Mouse (Mus musculus) testis, postnatal 10 days (tissue): ENCODE measurements around the gene Pax8.

Experiments
- DNase-seq: peaks from one replicate; pipeline ENCODE4 v3.0.0; 2021; ENCODE audit warnings: low spot score

Pax8 gene

DNA sequence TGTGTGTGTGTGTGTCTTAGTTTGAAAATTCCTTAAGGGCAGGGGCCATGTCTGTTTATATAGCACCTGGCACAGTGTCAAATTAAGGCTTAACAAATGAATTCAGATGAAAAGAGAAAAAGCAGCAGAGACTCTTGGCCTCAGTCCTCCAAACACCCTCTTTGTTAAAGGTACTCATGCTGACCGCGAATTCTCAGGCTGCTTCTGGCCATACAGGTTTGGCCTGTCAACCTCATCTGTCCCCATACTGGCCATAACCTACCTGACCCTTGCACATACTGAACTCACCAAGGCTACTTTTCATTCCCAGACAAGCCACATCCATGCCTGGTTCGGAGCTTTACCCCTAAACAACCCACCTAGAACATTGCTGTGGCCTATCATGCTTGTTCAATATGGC is 62.2 kb downstream of the Pax8 start:
- DNase-seq: no peak

DNA sequence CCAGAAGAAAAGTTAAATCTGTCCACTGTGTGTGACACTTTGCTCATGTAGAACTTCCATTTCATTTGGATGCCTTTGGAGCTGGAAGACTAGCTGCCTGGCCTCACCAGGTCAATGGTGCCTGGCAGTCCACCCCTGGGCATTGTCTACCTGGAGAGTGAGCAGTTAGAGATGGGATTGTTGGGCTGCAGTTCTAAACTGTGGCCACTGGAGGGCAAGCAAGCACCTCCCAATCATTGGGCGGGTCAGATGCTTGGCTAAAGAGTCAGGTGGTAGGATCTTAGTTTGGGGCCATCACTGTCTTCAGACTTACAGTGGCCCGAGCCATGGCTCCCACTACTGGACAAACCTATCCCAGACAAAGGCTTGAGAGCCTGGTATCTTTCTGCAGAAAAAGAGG is 66.2 kb downstream of the Pax8 start:
- DNase-seq: peak; percentile 83

DNA sequence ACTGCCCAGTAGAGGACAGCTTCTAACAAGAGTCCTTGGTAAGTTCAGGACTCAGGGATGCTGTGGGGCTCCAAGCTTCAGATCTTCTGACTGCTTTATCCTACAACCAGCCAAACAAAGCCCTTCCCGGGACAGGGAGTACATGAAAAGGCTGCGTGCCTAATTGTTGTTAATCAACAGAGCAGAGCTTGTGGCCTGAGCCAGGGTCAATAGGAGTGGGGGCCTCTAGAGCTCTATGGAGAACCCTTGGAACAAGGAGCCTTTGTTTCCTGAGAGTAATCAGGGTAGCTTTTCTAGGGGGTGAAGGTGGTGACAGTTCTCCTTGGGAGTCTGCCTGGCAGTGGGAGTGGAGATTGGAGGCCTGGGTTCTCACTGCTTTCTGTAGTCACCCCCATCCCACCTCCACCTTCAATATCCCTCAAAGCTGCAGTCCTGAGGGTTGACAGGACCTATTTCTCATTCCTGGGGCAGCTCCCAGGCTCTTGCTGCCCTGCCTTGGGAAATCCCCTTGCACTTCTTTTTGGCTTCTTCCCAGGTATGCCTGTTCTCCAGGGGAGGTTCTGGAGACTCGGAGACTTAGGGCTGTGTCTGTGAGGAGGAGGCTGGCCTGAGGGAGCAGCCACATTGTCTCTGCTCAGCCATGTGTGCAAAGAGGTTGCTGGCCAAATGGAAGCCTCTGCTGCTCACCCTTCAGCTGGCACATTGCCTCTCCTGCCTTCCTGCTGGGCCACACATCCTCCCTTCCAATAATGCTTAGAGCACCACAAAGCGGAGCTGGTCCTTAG is 67.5 kb downstream of the Pax8 start:
- DNase-seq: peak; percentile 50

DNA sequence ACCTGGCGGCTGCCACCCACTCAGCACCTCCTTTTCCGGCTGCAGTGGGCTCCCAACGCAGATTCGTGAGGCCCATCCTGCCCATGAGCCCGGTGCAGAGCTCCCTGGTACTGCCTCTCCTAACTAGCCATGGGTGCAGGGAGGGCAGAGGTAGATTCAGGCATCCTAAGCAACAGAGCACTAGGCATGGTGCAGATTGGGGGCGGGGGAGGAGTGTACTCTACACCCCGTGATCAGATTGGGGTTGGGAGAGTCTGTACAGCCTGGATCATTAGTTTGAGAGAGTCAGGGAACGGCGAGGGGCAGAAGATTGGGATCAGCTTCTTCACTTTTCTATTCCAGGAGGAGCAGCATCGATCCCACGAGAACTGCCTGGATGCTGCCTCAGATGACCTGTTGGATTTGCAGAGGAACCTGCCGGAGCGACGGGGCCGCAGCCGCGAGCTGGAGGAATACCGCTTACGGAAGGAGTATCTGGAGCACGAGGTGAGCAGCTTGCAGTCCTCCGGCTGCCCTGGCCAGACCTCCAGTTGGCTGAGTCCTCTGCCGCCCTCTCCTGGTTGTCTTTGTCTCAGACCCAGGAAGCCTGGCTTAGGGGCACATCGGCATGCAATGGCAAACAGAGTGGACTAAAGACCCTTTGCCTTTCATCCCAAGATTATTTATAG is 69.9 kb downstream of the Pax8 start:
- peak; percentile 89 for DNase-seq

DNA sequence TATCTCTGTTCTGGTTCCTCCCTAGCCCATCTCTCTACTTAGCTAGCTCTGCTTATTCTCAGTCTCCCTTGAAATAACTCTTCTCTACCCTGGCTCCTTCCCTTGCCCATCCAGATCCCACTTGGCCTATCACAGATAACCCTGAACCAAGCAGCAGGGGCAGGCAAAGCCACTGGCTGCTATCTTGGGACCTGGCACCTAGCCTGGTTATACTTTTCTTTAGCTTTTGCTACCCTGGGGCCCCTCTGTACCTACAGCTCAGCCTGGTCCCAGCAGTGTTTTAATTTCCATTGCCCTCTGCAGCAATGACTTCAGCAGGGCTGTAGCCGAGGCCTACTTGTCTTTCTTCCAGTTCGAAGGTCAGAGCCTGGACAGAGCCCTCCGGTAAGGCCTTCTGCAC is 74.7 kb downstream of the Pax8 start:
- no peak for DNase-seq

DNA sequence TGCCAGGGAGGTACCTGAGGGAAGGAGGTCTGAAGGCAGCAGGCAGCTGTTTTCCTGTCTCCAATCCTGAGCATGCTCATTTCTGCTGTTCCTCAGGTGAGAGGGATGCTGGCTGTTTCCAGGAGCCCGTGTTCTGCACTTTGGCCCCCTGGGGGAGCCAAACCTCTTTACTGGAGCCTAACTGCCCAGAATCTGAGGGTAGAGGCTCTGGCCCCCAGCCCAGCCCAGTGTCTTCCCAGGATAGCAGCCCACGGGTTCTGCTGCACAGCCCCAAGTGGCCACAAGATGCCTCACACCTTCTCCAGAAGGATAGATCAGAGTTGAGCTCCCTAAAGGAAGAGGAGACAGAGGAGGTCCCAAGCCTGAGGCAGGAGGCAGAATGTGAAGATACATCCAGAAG is 78.3 kb downstream of the Pax8 start:
- no peak for DNase-seq

DNA sequence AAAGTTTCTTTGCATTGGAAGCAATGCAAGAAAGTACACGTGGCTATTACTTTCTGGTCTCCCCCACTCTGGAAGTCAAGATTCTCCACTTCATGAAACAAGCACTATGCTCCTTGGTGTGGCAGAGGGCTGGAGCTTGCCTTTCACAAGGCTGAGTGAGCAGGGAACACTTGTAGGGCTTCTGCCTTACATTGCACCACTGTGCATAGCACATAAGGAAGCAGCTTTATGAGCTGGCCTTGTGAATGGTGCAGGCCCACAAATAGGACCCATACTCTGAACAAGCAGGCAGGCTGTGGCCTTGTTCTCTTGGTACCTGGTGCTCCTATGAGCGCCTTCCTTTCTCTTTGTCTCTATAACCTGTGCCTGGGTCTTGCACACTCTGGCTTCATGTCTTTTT is 82.1 kb downstream of the Pax8 start:
- DNase-seq: peak; percentile 13

DNA sequence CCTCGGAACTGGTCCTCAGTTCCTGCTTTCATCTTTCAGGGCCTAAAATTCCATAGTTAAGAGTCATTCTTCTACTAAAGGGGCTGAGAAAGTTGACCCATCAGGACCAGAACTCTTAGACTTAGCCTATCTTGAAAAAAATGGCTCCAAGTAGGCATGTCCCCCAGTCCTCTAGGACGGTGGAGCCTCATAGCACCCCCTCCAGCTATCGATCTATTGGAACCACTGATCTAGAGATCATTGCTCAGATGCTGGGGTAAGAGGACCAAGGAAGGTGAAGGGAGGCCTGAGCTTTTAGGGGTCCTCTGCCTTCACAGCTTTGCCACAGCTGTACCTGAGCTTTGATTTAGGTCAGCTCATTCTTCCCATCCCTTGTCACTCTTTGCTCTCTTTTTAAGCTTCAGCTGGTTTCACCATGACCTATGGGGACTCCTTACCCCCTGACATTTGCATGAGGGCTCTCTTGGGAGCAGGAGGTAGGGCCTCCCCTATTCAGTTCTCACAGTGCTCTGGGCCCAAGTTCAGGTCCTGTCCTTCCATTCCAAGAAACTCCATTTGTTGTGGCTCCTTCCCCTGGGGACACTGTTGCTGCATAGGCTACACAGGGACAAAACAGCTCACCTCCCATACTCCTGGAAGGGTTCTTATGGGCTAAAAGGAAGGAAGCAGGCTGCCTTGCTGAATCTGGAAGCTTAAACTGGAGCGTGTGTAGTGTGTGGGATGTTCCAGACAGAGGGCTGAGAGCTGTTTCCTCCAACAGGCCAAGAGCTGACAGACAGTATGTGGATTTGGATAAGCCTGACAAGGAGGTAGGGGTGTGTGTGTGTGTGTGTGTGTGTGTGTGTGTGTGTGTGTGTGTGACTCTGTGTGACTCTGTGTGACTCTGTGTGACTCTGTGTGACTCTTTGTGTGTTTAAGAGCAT is 87.8 kb downstream of the Pax8 start:
- peak; percentile 27 for DNase-seq

DNA sequence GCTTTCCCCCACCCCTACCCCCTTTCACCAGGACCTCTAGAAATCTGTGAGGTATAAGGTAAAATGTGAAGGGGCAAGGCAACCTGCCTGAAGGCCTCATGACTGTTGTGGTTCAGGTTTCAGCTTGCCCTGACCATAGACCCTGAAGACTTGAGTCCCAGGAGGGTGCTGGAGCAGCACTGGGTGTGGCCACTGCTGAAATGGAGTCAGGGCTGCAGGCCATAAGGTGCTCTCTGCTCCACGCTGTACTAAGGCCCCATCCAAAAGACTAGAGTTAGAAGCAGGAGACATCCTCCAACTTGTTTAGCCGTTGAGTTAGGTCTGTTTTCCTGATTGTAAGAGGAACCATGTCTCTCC is 88.5 kb downstream of the Pax8 start:
- DNase-seq: no peak

DNA sequence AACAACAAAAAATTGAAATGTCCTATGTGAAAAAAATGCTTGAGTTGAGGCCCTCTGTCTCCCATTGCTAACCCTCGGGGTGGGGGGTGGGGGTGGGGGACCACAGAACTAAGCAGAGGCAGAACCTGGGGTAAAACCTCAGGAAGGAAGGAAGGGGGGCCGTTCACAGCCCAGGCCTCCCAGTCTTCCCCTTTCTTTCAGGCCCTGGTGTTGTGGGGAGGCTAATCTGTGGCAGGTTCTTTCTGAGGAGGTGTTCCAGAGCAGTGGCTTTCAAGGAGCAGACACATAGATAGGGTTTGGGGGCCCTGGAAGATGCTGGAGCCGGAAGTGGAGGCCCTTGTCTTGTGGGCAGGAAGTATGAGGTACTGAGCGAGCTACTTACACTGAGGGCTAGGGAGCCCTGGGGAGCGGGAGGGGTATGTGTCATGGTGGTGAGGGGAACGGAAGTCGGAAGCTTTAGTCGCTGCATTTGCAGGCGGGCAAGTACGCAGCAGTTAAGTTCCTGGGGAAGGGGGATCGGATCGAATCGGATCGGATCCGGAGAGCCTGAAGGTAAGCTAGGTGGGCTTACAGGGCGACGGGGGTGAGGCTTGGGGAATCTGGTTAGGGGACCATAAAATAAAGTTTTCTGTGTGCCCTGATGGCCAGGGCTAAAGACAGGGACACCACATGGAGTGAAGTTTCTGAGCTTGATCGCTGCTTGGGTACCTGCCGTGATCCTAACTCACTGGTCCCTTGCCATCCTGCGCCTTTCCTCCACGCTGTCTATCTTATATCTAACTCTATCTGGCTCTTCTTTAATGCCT is 89.0 kb downstream of the Pax8 start:
- DNase-seq: no peak

DNA sequence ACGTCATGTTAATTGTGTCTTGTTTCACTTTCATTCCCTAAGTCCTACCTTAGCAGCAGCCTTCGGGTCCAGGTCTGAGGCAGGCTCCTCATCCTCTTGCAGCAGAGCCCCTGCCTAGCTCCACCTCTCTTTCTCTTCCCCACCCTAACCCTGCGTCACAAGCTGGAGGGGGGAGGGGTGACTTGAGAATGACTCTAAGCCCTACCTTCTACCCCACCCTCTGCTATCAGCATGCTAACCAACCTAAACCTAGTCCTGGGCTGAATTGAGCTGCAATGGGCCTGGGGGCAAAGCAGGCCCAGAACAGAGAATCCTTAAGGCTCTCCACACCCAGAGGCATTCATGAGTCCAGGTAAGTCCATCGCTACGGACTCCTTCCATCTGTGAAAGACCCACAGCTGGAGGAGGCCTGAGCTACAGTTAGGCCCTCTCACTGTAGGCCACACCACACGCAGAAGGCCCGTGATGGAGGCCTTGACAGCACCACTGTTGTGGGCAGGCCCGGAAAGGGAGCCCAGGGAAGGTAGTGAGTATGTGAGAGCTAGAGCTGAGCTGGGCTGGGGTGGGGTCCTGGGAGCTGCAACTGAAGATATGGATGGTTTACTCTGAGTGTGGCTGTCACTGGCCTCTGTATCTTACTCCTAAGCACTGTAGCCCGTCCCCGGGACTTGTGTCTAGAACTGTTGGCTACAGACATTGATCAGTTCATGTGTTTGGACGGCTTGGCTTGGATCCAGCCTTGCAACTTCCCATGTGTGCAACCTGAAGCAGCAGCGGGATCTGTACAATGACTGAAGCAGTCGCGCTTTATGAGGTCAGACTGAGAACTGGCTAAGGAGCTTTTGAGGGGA is 90.1 kb downstream of the Pax8 start:
- no peak for DNase-seq

DNA sequence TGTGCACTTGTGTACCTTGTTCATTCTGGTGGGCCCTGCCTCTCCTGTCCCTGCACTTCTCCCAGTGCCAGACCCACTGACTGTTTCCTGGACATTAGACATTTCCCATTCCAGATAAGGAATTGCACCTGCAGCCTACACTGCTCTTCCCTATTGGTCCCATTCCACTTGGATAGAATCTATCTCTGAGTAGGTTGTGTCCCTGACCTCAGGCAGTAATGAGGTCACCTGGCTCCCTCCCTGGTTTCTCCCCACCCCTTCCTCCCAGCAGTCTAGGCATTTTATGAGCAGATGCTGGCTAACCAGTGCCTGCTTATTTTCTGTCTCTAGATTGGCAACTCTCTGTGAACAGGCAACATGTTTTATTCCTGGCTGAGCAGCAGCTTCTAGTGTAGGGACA is 91.0 kb downstream of the Pax8 start:
- DNase-seq: no peak

DNA sequence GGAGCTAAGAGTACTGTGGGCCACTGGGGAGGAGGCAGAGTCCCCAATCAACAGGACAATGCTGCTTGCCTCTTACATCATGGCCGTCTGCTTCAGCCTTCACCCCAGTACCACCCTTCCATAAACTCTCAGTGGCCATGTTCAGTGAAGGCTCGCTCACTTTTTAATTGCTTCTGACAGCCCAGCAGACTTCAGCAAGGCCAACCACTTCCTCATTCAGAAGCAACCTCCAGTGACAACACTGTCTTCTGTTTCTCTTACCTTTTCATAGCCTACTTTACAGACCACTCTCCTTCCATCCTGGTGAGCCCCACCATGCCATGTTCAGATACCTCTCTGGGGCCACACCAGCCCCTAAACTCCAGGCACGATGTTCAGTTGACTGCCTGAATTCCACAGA is 91.8 kb downstream of the Pax8 start:
- no peak for DNase-seq

DNA sequence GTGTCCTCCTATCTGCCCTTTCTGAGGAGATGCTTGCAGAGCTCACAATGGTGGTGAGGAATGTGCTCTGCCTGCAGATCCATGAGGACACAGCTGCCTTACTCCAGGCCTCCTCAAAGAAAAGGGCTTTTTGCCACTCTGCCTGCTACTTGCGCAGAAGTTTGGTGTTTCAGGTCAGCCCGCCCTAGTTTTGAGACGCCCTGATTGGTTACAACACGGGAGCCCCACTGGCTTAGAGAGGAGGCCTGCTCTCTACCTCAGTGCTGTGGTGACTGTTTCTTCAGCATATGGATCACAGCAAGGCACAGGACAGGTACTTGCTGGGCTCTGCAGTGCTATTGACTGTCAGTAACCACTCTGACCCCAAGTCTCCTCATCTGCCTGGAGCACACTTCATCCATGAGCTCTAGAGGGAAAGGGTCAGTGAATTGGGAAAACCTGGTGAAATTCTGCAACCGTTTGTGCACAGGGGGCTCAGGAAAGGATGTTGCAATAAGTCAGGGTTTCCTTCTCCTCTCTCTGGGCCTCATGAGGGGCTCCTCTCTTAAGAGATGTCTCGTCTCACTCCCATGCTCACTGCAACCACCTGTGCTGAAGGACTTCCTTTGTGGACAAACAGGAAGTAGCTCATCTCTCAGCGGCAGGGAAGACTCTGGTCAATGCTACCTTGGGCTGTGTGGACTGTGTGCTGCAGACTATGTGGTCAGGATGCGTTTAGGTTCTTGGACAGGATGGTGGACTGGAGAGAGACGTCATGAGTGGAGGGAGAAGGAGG is 92.8 kb downstream of the Pax8 start:
- DNase-seq: no peak

DNA sequence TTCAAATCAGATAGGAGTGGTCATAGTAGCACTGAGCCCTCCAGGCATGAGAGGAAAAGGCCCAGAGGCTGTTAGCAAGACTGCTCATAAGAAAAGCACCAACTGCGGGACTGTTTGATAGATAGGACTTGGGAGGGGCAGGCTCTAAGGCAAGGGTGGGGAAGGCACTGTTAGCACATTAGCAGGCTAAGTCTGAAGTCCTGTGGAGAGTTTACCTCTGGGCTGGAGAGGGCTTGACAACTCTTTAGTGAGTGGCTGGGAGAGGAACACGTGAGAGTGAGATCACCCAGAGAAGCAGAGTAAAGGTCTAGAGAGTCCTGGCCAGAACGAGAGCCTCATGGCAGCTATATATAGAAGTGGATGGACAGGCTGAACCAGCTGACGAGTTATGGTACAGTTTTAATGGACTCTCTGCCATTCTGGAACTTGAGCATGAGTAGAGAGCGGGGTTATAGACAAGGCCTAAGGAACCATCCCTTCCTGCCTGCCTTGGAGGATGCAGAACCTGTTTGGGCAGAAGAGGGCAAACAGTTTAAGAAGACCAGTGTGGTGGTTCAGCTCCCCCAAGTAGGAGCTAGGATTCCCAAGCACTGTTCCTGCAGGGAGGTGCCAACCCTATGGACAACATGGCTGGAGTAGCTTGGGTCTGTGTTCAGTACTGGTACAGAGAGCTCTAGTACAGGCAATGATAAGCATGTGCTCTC is 96.5 kb downstream of the Pax8 start:
- no peak for DNase-seq
